18 mouse cellular contexts compared by ENCODE assay signal in genomic region chr11:3725331-3726054, GRCm38 (mm10).
DNase-seq lines count a peak whose midpoint lies in the region; ATAC-seq and TF ChIP-seq lines count a peak whose summit lies in the region.
"Had no signal": no experiment of that assay in that cellular context is flagged by ENCODE, and none has a peak within 500 bp of the region (broad histone marks: within the 10 kb centered on the region; RNA-seq: fewer than 3 reads in every experiment).

No protein-coding gene starts in this region.

- H3K9ac ChIP-seq in forebrain, embryonic 15.5 days (replicated peaks), result no peak overlapping the region
- no peak overlapping the region for H3K9ac ChIP-seq in hindbrain, postnatal 0 days (replicated peaks; ENCODE audit: low read length)
- H3K9ac ChIP-seq in neural tube, embryonic 15.5 days (replicated peaks), result no peak overlapping the region
- H3K9ac ChIP-seq: liver, embryonic 13.5 days had no signal

- no peaks in the 10 kb centered on the region for H3K36me3 ChIP-seq in forebrain, embryonic 15.5 days
- no peaks in the 10 kb centered on the region for H3K36me3 ChIP-seq in hindbrain, postnatal 0 days (ENCODE audit: insufficient read depth, low read length)
- H3K36me3 ChIP-seq in neural tube, embryonic 15.5 days, result no peaks in the 10 kb centered on the region
- H3K36me3 ChIP-seq: embryonic facial prominence, embryonic 10.5 days; liver, embryonic 13.5 days had no signal

- no peak overlapping the region for H3K4me3 ChIP-seq in left cerebral cortex, adult 2 months
- no peak overlapping the region for H3K4me3 ChIP-seq in forebrain, embryonic 15.5 days
- no peak overlapping the region for H3K4me3 ChIP-seq in hindbrain, postnatal 0 days (ENCODE audit: low read length)
- no peak overlapping the region for H3K4me3 ChIP-seq in neural tube, embryonic 15.5 days (replicated peaks)
- H3K4me3 ChIP-seq: embryonic facial prominence, embryonic 10.5 days; heart, adult 2 months; liver, embryonic 13.5 days; megakaryocyte, embryonic 14.5 days had no signal

- peak overlapping the region; percentile 30 for H3K4me2 ChIP-seq in forebrain, embryonic 15.5 days (replicated peaks)
- no peak overlapping the region for H3K4me2 ChIP-seq in hindbrain, postnatal 0 days (ENCODE audit: low read depth, low read length)
- no peak overlapping the region for H3K4me2 ChIP-seq in neural tube, embryonic 15.5 days
- H3K4me2 ChIP-seq: liver, embryonic 13.5 days had no signal

- H3K9me3 ChIP-seq in forebrain, embryonic 15.5 days, result no peaks in the 10 kb centered on the region
- no peaks in the 10 kb centered on the region for H3K9me3 ChIP-seq in hindbrain, postnatal 0 days (ENCODE audit: low read length)
- no peaks in the 10 kb centered on the region for H3K9me3 ChIP-seq in neural tube, embryonic 15.5 days (replicated peaks)
- H3K9me3 ChIP-seq: embryonic facial prominence, embryonic 10.5 days; liver, embryonic 13.5 days; megakaryocyte, embryonic 14.5 days had no signal

- DNase-seq in left cerebral cortex, adult 2 months (ENCODE audit: extremely low spot score in 1 of 2, low spot score in 2 of 2), result no peak
- DNase-seq in left cerebral cortex, adult 18-20 months (ENCODE audit: low spot score in 2 of 2), result no peak
- DNase-seq in hindbrain, postnatal 0 days (ENCODE audit: low spot score), result peak; percentile 56
- no peak for DNase-seq in right cerebral cortex, postnatal 10 days (ENCODE audit: low spot score in 2 of 2)
- DNase-seq in frontal cortex, postnatal 25 days (ENCODE audit: low spot score in 2 of 2), result no peak
- DNase-seq: adrenal gland, adult 8-10 months; heart, adult 2 months; heart, postnatal 10 days; left cerebral cortex, postnatal 4 days; liver, embryonic 13.5 days; lung, postnatal 10 days had no signal

- H3K4me1 ChIP-seq in forebrain, embryonic 15.5 days, result peaks cover 32% of the 10 kb centered on the region
- 0 out of 2 replicates have a peak, but pooled peaks cover 3% of the 10 kb centered on the region for H3K4me1 ChIP-seq in hindbrain, postnatal 0 days (ENCODE audit: insufficient read depth, low read length)
- H3K4me1 ChIP-seq in neural tube, embryonic 15.5 days, result peaks cover 21% of the 10 kb centered on the region
- H3K4me1 ChIP-seq: liver, embryonic 13.5 days had no signal

- ATAC-seq in forebrain, embryonic 15.5 days (replicated peaks), result peak; percentile 71
- peak; percentile 46; the same call in 1 of the 2 replicates for ATAC-seq in hindbrain, postnatal 0 days
- peak; percentile 58; the same call in 1 of the 2 replicates for ATAC-seq in neural tube, embryonic 15.5 days (ENCODE audit: low FRiP score)
- ATAC-seq: CD4-positive, CD25-positive, alpha-beta regulatory T cell, adult 4 months; intestine, embryonic 16.5 days had no signal

- H3K27ac ChIP-seq in left cerebral cortex, adult 2 months, result peak overlapping the region; percentile 80
- H3K27ac ChIP-seq in forebrain, embryonic 15.5 days (replicated peaks), result peak overlapping the region; percentile 88
- no peak overlapping the region for H3K27ac ChIP-seq in hindbrain, postnatal 0 days
- peak overlapping the region; percentile 73 for H3K27ac ChIP-seq in neural tube, embryonic 15.5 days (replicated peaks)
- H3K27ac ChIP-seq: embryonic facial prominence, embryonic 10.5 days; heart, adult 2 months; kidney, postnatal 0 days; liver, embryonic 13.5 days had no signal

- WGBS in forebrain, embryonic 15.5 days, result 31% methylated on average over 10 of the region's 10 CpGs
- 42% methylated on average over 10 of the region's 10 CpGs for WGBS in hindbrain, postnatal 0 days
- WGBS in neural tube, embryonic 15.5 days, result 49% methylated on average over 10 of the region's 10 CpGs

- no peaks in the 10 kb centered on the region for H3K27me3 ChIP-seq in forebrain, embryonic 15.5 days
- H3K27me3 ChIP-seq in hindbrain, postnatal 0 days (ENCODE audit: insufficient read depth, low read length), result no peaks in the 10 kb centered on the region
- H3K27me3 ChIP-seq in neural tube, embryonic 15.5 days (replicated peaks), result no peaks in the 10 kb centered on the region
- H3K27me3 ChIP-seq: liver, embryonic 13.5 days had no signal

- no peak for TF ChIP-seq CTCF in left cerebral cortex, adult 2 months (IDR thresholded peaks at IDR 0.05)
- TF ChIP-seq CTCF in hindbrain, postnatal 0 days (IDR thresholded peaks at IDR 0.05; ENCODE audit: low read depth), result no peak

- intact Hi-C loops in left cerebral cortex, adult 2 months (cut with DNase I), result loop anchor here (2.0 to 5.0 kb wide), 2 partner anchors 15 to 42 kb away; no protein-coding TSS in a partner anchor
